Mouse (Mus musculus): ENCODE results near the gene Heatr5a. TPM values are rescaled to one million over a fixed set of nuclear protein-coding genes. Genes with fewer than 3 reads are reported as not detected.

Gene Heatr5a
- polyA plus RNA-seq, 1 experiment from 2014 or later: 4.5 TPM

DNA sequence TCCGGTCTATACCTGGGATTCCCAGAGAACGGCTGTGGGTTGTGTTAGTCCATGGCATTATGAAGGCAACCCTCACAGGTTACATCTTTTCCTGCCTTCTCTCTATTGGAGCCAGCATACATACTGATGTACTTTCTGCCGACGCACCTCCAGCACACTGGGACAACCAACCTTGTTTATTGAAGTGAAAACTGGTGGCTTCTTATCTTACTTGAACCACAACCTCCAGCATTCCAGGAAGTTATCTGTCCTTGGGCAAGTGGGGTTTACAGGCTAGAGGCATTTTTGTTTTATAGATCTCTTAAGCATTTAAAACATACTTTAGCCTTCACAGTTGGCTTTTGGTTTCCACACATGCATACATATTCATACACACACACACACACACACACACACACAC lies 119.5 kb downstream of the Heatr5a start:
- Histone ChIP-seq H3K36me3 (ENCODE audit: control insufficient read depth, insufficient read depth, low read length) (no peaks in the 10 kb centered on the region), H3K4me2 (replicated peaks; ENCODE audit: low read depth) (no peak overlapping the region), H3K27me3 (ENCODE audit: control insufficient read depth, insufficient read depth, low read length) (no peaks in the 10 kb centered on the region), H3K4me3 (ENCODE audit: low read depth, low read length) (no peak overlapping the region), H3K4me1 (replicated peaks; ENCODE audit: control insufficient read depth, insufficient read depth) (no peaks in the 10 kb centered on the region), H3K27ac (replicated peaks) (no peak overlapping the region), H3K9ac (ENCODE audit: low read length) (no peak overlapping the region), H3K9me3 (ENCODE audit: control insufficient read depth, low read length) (no peaks in the 10 kb centered on the region)
- TF ChIP-seq CTCF (IDR thresholded peaks at IDR 0.05; ENCODE audit: low read depth) (no peak), EP300 (optimal IDR thresholded peaks at IDR 0.05) (no peak)
- 73% methylated on average over 4 of the region's 4 CpGs for WGBS
- no peak for DNase-seq (ENCODE audit: low spot score)
- ATAC-seq (ENCODE audit: low FRiP score, low TSS enrichment): no peak

DNA sequence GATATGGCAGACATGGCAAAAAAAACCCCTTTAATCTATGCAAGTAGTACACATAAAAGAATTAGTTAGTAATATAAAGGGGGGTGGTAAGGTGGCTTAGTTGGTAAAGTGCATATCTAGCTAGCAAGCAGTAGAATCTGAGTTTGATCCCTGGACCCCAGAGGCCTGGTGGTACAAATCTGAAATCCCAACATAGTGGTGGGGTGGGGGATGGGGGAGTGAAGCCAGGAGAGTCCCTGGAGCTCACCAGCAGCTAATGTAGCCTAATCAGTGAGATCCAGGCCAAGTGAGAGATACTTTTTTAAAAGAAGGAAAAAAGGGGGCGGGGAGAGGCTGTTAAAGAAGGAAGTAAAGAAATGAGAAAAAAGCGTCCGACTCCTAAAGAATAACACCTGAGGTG lies 120.0 kb downstream of the Heatr5a start:
- no peak for ATAC-seq (ENCODE audit: low FRiP score, low TSS enrichment)
- H3K4me1 ChIP-seq (replicated peaks; ENCODE audit: control insufficient read depth, insufficient read depth): no peaks in the 10 kb centered on the region
- H3K9me3 ChIP-seq (ENCODE audit: control insufficient read depth, low read length): no peaks in the 10 kb centered on the region
- WGBS: 85% methylated on average over 3 of the region's 3 CpGs
- H3K9ac ChIP-seq (ENCODE audit: low read length): no peak overlapping the region
- no peak overlapping the region for H3K4me2 ChIP-seq (replicated peaks; ENCODE audit: low read depth)
- H3K36me3 ChIP-seq (ENCODE audit: control insufficient read depth, insufficient read depth, low read length): no peaks in the 10 kb centered on the region
- H3K27me3 ChIP-seq (ENCODE audit: control insufficient read depth, insufficient read depth, low read length): no peaks in the 10 kb centered on the region
- no peak overlapping the region for H3K27ac ChIP-seq (replicated peaks)
- no peak for TF ChIP-seq CTCF (IDR thresholded peaks at IDR 0.05; ENCODE audit: low read depth)
- TF ChIP-seq EP300 (optimal IDR thresholded peaks at IDR 0.05): no peak
- DNase-seq (ENCODE audit: low spot score): no peak
- H3K4me3 ChIP-seq (ENCODE audit: low read depth, low read length): no peak overlapping the region

DNA sequence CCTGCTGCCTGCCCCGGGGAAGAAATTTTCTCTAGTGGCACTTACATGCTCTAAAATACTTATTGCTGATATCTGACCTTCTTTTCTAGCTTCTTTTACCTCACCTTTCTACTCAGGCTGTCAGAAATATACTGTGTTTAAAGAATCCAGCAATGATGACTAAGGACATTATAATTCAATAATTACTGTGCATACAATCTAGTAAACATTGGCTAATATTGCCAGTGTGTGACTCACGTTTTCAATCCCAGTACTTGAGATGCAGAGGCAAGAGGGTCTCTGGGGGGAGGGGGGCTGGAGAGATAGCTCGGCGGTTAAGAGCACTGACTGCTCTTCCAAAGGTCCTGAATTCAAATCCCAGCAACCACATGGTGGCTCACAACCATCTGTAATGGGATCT lies 120.8 kb downstream of the Heatr5a start:
- H3K9me3 ChIP-seq (ENCODE audit: control insufficient read depth, low read length): no peaks in the 10 kb centered on the region
- H3K9ac ChIP-seq (ENCODE audit: low read length): no peak overlapping the region
- H3K4me1 ChIP-seq (replicated peaks; ENCODE audit: control insufficient read depth, insufficient read depth): no peaks in the 10 kb centered on the region
- H3K4me2 ChIP-seq (replicated peaks; ENCODE audit: low read depth): no peak overlapping the region
- no peaks in the 10 kb centered on the region for H3K36me3 ChIP-seq (ENCODE audit: control insufficient read depth, insufficient read depth, low read length)
- 77% methylated on average over 4 of the region's 4 CpGs for WGBS
- no peaks in the 10 kb centered on the region for H3K27me3 ChIP-seq (ENCODE audit: control insufficient read depth, insufficient read depth, low read length)
- no peak for DNase-seq (ENCODE audit: low spot score)
- ATAC-seq (ENCODE audit: low FRiP score, low TSS enrichment): no peak
- no peak overlapping the region for H3K4me3 ChIP-seq (ENCODE audit: low read depth, low read length)
- no peak for TF ChIP-seq CTCF (IDR thresholded peaks at IDR 0.05; ENCODE audit: low read depth)
- TF ChIP-seq EP300 (optimal IDR thresholded peaks at IDR 0.05): no peak
- no peak overlapping the region for H3K27ac ChIP-seq (replicated peaks)

DNA sequence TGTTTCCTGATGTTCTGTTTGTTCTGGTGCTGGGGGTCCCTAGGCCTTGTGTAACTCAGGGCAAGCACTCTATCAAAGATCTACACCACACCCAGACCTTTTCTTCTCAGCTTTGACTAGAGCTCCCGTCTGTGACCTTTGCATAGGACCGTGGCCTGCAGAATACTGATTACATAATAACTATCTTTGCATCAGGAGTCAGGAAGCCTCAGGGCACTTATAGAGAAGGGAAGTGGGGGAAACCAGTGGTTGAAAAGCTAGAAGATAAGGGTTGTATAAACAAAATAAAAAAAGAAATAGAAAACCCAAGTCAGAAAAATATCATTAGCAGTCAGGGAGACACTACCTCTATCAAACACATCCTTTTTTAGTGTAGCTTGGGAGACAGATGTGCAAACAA lies 121.2 kb downstream of the Heatr5a start:
- Histone ChIP-seq H3K9me3 (ENCODE audit: control insufficient read depth, low read length) (no peaks in the 10 kb centered on the region), H3K4me1 (replicated peaks; ENCODE audit: control insufficient read depth, insufficient read depth) (no peaks in the 10 kb centered on the region), H3K9ac (ENCODE audit: low read length) (no peak overlapping the region), H3K36me3 (ENCODE audit: control insufficient read depth, insufficient read depth, low read length) (no peaks in the 10 kb centered on the region), H3K27me3 (ENCODE audit: control insufficient read depth, insufficient read depth, low read length) (no peaks in the 10 kb centered on the region), H3K4me2 (replicated peaks; ENCODE audit: low read depth) (no peak overlapping the region), H3K27ac (replicated peaks) (no peak overlapping the region), H3K4me3 (ENCODE audit: low read depth, low read length) (no peak overlapping the region)
- DNase-seq (ENCODE audit: low spot score) (no peak), ATAC-seq (ENCODE audit: low FRiP score, low TSS enrichment) (no peak)
- WGBS: 69% methylated on average over 2 of the region's 2 CpGs
- TF ChIP-seq EP300 (optimal IDR thresholded peaks at IDR 0.05) (no peak), CTCF (IDR thresholded peaks at IDR 0.05; ENCODE audit: low read depth) (no peak)

DNA sequence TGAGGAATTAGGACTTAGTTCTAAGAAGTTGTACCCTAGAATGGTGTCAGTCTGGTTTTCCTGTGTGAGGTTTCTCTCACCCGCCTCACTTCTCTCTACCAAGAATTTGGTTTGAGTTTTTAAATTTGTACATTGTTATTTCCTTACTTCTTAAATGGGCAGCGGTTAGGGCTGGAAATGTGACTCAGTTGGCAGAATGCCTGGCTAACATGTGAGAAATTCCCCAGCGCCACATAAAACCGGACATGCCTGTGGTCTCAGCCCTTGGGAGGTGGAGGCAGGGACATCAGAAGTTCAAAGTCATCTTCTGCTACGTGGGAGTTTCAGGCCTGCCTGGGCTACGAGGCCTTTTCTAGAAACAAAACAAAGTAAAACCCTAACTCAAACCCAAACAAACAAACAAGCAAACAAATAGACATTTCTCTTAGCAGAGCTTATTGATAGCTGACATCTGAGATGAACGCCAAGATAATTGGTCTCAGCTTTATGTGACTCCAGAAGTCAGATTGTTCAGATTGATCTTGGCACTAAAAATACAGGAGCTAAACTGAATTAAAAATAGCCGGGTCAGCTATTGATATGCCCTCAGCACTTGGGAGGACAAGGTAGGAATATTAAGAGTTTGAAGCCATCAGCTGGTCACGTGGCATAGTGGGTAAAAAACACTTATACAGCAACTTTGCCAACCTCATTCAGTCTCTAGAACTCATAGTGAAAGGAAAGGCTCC lies 123.0 kb downstream of the Heatr5a start:
- H3K4me3 ChIP-seq (ENCODE audit: low read depth, low read length): no peak overlapping the region
- 75% methylated on average over 9 of the region's 9 CpGs for WGBS
- no peak overlapping the region for H3K9ac ChIP-seq (ENCODE audit: low read length)
- no peak overlapping the region for H3K4me2 ChIP-seq (replicated peaks; ENCODE audit: low read depth)
- no peaks in the 10 kb centered on the region for H3K27me3 ChIP-seq (ENCODE audit: control insufficient read depth, insufficient read depth, low read length)
- no peak for TF ChIP-seq EP300 (optimal IDR thresholded peaks at IDR 0.05)
- TF ChIP-seq CTCF (IDR thresholded peaks at IDR 0.05; ENCODE audit: low read depth): no peak
- H3K9me3 ChIP-seq (ENCODE audit: control insufficient read depth, low read length): no peaks in the 10 kb centered on the region
- H3K36me3 ChIP-seq (ENCODE audit: control insufficient read depth, insufficient read depth, low read length): no peaks in the 10 kb centered on the region
- ATAC-seq (ENCODE audit: low FRiP score, low TSS enrichment) (no peak), DNase-seq (ENCODE audit: low spot score) (no peak)
- no peaks in the 10 kb centered on the region for H3K4me1 ChIP-seq (replicated peaks; ENCODE audit: control insufficient read depth, insufficient read depth)
- H3K27ac ChIP-seq (replicated peaks): no peak overlapping the region

DNA sequence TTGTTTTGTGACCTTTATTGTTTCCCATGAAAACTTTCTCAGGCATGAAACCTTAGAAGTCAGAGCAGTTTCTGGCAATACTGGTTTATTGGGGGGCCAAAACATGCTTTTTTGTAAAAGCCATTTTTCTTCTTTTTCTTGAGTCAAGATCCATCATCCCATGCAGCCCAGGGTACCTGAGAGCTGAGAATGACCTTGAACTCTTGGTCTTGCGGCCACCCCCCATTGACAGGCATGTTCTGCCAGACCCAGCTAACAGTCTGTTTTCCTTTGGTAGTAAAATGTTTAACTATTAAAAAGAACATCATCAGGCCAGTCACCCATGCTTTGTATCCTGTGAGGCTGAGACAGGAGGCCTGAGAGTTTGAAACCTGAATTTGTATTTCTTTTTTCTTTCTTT lies 125.9 kb downstream of the Heatr5a start:
- TF ChIP-seq EP300 (optimal IDR thresholded peaks at IDR 0.05): no peak
- TF ChIP-seq CTCF (IDR thresholded peaks at IDR 0.05; ENCODE audit: low read depth): no peak
- no peaks in the 10 kb centered on the region for H3K27me3 ChIP-seq (ENCODE audit: control insufficient read depth, insufficient read depth, low read length)
- no peaks in the 10 kb centered on the region for H3K4me1 ChIP-seq (replicated peaks; ENCODE audit: control insufficient read depth, insufficient read depth)
- H3K36me3 ChIP-seq (ENCODE audit: control insufficient read depth, insufficient read depth, low read length): no peaks in the 10 kb centered on the region
- no peak overlapping the region for H3K9ac ChIP-seq (ENCODE audit: low read length)
- DNase-seq (ENCODE audit: low spot score): no peak
- 30% methylated on average over 1 of the region's 1 CpGs for WGBS
- H3K4me2 ChIP-seq (replicated peaks; ENCODE audit: low read depth): peak overlapping the region; percentile 60; the same call in 1 of the 2 replicates
- no peak for ATAC-seq (ENCODE audit: low FRiP score, low TSS enrichment)
- H3K27ac ChIP-seq (replicated peaks): peak overlapping the region; percentile 71
- H3K9me3 ChIP-seq (ENCODE audit: control insufficient read depth, low read length): no peaks in the 10 kb centered on the region
- peak overlapping the region; percentile 46 for H3K4me3 ChIP-seq (ENCODE audit: low read depth, low read length)
